Mouse (Mus musculus) ovary, adult 18-20 months (tissue): ENCODE data around the gene Nnat.

ENCODE experiments used
- DNase-seq: peaks from one replicate; pipeline ENCODE4 v3.0.0; 2022; ENCODE audit warnings: low spot score, mixed read lengths

Gene Nnat

GRCm38 (mm10) chr2:157559858-157560257 lies at the start of gene Nnat:
Gene Nnat, plus strand, starts transcription at chr2:157560078.
- DNase-seq: peak; percentile 35

DNA sequence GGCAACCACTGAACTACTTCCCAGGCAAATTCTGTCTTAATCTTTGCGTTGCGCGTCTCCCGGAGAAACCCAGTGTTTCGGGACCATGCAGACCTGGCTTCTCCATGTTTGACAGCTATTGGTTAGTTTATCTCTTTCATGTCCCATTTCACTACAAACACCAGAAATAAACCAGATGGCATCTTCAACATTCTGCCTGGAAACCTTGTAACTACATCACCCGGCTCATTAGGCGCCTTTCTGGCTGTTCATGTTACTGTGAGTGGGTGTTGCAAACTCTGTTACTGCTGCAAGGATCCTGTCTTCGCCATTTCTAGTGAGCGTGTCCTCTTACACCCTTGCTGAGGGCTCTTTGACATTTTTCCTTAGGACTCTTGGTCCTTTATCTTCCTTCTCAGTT lies 47.0 kb upstream of the Nnat start:
- no peak for DNase-seq

GRCm38 (mm10) chr2:157513737-157514208 lies 46.1 kb upstream of the Nnat start:
- DNase-seq: no peak

DNA sequence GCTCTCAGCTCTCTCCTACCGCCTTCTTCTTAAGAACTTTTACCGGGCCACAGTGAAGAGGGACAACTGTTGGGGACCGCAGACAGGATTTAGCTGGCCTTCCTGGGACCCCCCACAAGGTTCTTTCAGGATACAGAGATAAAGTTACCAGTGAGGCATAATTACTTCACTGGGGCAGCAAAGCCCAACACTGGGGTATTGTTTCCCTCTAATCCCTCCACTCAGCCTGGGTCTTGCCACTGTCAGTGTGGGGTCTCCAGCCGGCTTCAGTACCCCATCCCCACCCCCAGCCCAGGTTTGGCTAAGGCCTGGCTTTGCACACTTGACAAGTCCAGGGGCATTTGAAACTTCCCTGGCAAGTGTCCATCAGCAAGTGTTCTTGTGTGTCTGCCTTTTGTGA lies 45.5 kb upstream of the Nnat start:
- DNase-seq: no peak

DNA sequence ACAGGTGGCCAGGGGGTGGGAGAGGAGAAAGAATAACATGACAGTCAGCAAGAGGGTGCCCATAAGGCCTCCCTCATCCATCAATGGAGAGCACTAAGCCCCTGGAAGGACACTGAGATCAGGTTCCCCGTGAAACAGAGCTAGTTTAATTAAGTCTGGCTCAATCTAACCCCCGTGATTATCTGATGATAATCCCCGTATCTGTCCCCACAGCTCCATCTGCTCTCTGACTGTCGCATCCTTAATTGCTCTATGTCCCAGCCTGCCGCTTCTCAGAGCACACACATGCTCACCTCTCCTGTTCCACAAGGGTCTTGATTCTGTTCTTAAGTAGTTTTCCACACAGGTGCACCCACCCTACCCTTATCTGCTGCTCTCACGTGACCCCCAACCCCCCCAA lies 42.4 kb upstream of the Nnat start:
- no peak for DNase-seq

- DNase-seq: no peak
Measured at GRCm38 (mm10) chr2:157518451-157518850, 41.4 kb upstream of the Nnat start.

DNA sequence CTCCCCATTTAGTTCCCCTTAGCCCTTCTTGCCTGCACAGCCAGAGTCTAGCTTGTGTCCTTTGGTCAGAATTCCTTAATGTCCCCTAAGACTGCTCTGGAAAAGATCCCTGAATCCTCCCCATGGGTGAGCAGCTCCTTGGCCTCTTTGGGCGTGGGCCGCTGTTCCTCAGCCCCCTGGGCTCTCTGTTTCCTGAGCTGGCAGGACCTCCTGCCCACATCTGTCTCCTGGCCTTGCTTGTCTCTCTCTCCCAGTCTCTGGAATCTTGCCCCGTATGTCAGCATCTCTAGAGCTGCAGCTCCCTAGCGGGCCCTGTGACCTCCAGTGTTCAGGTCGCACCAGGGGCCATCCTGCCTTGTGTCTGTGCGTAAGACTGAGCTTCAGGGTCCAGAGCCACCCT lies 40.4 kb upstream of the Nnat start:
- DNase-seq: no peak

DNA sequence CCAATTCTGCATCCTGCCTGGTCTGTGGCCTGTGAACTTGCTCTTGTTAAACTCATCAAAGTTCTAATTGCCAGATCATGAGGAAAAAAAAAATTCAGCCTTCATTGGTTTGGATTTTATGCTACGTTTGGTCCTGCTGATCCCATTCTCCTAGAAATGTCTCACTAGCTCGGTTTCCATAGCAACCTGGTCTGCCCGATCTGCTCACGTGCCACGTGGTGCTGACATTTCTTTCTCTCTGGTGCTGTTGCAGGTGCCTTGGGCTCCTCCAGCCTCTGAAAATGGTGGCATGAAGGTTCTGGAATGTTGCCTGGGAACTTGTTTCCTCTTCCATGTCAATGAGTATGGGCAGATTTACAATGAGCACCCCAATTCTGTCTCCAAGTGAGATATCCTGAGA lies 39.4 kb upstream of the Nnat start:
- no peak for DNase-seq

- no peak for DNase-seq
Measured at GRCm38 (mm10) chr2:157522556-157522955, 37.3 kb upstream of the Nnat start.

GRCm38 (mm10) chr2:157530056-157530955 lies 29.6 kb upstream of the Nnat start:
- no peak for DNase-seq

DNA sequence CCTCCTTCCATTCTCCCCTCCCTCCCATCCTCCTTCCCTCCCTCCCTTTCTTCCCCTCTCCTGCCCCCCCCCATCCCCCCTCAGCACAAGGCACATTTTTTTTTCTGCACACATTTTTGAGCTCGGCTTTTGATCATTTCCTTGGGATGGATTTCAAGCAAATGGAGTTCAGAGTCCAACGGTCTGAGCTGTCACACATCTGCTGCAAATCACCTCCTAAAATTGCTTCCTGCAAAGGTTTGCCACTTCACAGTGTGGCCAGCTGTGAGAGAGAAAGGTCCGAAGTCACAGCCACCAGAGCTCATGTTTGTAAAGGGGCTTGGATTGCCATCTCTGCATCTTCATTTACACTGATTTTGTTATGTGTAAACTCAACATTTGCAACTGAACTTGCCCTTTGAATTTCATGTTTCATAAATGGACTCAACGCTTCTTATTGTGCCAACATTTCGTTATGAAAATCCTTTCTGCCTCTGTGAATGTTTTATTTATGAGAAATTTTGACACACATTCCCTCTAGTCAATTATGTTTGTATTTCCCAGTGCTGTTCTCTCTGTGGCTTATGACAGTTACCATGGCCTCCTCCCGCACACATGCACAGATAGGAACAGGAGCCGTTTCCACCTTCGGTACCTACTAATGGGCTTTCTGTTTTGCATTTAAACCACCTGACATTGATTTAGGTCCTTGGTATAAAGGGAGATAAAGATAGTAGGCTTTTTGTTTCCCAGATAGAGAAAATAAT lies 28.0 kb upstream of the Nnat start:
- DNase-seq: no peak

GRCm38 (mm10) chr2:157534163-157534562 lies 25.7 kb upstream of the Nnat start:
- no peak for DNase-seq

- no peak for DNase-seq
Measured at GRCm38 (mm10) chr2:157536476-157537081, 23.3 kb upstream of the Nnat start.

GRCm38 (mm10) chr2:157537118-157537517 lies 22.8 kb upstream of the Nnat start:
- DNase-seq: no peak

DNA sequence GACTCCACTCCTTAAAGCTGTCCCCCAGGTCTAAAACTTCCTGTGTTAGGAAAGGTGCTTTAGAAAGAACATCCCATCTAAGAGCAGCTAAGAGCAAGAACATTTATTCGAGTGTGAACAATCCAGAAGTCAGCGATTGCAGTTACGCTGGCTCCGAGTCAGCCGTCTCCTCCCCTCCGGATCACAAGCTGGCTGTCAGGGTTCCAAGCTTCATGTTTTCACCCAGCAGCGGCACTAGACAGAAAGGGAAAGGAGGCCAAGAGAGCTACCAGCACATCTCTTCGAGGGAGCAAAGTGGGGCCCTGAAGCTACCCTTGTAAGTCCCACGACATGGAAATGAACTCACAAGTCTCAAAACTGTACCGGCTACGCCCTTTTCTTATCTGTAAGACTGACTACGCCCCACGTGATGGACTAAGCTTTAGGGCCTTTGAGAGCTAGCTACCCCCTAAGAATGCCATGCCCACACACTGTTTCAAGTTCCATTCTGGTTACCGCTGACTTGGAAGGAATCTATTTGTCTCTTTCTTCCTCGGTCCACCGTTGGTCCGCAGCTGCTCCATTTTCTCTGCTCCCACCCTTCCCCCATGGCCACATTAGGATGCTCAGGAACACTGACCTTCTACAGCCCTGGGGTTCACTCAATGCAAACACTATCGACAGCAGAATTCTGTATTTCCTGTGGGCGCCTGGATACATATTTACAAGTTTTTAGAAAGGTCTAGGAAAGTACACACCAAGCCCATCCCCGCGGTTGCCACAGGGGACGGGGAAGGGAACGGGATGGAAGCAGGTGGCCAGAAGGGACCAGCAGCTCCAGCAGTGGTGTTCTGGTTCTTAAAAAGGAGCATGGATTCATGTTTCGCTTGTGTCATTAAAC lies 19.6 kb upstream of the Nnat start:
- no peak for DNase-seq

- DNase-seq: no peak
Measured at GRCm38 (mm10) chr2:157540953-157541569, 18.8 kb upstream of the Nnat start.

DNA sequence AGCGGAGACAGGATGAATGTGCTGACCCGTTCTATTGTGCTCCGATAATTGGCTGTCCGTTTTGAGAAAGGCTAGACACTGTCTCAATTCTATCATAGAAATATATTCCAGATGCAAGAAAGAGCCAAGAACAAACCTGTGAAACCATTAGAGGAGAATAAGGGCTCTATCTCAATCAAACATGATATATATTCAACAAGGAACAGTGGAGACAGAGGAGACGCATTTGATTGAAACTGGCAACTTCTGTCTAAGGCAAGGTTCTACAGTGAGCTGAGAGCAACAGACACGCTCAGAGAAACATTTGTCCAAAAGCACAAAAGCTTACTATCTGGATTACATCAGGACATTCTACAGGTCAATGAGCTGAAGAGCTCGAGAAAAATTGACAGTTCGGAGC lies 18.2 kb upstream of the Nnat start:
- DNase-seq: no peak

DNA sequence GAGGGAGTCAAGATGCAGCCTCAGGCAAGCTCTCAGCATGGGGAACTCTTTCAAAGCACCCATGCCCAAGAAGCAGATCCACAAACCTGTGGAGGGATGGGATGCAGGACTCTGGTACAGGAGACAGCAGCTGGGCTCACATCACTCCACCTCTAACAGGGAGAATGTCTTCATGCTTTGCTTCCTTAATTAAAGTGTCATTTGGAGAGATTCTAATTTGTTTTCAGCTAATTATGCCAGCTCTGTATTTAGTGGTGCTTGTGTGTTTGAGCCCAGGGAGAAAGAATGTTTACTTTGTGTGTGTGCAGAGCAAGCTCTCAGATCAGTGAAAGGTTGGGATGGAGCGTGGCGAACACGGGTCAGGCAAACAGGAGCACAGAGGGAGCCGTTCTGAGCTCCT lies 17.5 kb upstream of the Nnat start:
- no peak for DNase-seq

DNA sequence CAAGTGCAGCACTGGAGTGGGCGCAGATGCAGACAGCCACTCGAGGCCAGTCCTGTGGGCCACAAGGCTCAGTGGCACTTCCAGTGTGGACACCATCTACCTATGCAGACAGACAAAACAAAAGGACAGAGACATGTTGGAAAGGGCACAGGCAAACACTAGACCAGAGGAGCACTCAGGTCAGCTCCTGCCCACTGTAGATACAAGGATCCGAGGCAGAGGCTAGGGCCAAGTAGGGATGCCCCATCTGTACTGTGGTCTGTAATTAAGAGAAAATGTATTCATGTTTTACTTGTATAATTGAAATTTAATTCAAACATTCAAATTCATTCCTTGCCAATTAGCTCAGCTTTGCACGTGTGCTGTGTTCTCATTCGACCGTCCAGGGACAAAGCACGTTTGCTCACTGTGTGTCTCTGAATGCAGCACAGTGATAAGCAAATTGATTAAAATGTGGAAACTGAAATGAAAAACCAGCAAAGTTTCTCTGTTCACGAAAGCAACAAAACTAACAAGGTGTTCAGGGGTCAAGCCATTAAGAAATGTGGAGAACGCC lies 15.5 kb upstream of the Nnat start:
- DNase-seq: no peak

- DNase-seq: no peak
Measured at GRCm38 (mm10) chr2:157546686-157547085, 13.2 kb upstream of the Nnat start.

DNA sequence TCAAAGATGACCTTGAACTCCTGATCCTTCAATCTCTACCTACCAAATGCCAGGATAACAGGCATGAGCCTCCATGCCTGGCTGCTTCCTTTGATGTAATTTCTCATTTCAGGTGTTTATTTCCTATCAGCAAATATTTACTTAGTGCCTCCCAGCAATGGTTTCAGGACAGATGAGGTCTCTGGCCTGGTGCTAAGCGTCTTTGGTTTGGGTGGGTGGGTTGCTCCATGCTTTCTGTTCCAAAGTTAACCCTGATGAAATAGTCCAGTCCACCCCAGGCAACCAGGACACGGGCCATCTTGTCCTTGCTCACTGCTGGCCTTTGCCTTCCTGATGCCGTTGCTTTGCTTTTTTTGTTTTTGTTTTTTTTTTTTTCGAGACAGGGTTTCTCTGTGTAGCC lies 9.6 kb upstream of the Nnat start:
- no peak for DNase-seq
